Mouse (Mus musculus): ENCODE data around the gene Pnp2.
A peak's percentile ranks its signal among the peaks of the same experiment; 100 is the strongest.
"Not testable (repeated sequence)": the region's sequence is repeated elsewhere in the genome, so short reads cannot be mapped to it uniquely, and the experiment has no call there.

The Pnp2 gene

DNA sequence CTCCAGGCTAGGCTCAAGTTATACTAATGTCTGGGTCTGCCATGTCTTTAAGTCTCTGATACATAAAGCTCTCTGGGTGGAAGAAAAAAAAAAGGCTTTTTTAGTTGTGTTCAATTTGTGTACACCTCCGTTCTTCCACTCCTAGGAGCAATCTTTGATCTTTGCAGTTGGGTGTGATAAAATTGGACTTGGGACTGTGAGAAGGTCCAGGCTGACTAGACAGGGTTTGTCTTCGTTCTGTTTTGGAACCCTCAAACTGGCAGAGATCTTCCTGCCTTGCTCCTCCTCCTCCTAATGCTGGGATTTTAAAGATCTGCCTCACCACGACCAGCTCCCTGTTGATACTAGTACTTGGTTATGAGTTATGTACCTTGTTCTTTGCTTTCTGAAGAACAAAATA lies 1.4 kb downstream of the Pnp2 start:
- not testable (repeated sequence) for DNase-seq (ENCODE audit: low spot score)

DNA sequence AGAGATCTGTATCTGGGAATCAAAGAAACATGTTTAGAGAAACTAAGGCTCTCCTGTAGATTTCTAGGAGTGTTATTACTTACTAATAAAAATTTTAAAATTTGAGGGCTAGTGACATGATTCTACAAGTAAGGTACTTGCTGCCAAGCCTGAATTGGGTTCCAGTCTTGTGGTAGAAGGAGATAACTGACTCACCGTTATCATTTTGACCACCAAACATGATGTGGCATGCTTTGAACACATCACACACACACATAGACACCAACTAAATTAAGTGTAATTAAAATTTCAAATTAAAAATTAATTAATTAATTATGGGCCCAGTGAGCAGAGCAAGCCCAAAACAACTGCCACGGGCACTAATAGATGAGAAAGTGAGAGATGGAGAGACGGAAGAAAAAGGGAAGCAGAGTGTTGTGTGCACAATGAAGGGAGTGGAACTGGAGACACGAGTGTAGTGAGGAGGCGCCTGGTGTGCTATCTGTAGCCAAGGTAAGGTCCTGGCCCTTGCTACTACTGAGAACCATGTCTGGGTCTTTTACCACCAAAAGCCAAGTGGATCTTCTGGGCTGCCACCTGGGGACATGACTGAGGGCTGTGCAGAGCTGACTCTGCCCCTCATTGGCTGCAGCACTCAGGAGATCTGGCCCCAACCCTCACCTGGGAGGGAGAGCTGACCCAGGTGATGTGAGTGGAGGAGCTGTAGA lies 2.6 kb downstream of the Pnp2 start:
- DNase-seq (ENCODE audit: low spot score) = not testable (repeated sequence)

DNA sequence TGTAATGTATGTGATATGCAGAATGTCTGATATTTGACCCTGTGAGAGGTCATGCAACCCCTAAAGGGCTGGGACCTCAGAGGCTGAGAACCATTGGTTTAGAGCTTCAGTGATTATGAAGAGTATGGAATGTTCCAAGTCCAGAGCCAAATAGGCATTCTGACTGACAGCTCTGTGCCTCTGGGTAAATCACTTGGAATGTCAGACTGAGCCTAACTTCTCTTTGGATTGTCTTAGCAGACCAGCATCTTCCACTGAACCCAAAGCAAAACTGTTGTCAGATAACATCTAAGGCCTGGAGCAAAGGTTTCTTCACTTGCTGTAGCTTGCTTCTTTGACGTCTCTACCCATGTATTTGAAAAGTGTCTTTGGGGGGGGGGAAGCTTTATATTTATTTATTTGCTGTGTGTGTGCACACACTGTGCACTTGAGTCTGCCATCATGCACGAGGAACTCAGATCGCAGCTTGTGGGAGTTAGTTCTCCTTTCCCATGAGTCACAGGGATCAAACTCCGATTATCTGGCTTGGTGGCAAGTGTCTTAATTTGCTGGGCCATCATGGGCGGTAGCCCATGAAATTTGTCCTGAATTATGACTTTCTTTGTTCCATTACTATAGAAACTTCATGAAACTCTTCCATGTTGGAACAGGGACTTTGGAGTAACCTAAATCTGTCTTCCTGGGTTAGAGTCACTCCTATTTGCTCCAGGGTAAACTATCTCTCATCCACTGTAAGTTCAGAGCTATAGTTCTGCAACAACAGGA lies 12.6 kb downstream of the Pnp2 start:
- DNase-seq (ENCODE audit: low spot score) = no peak

GRCm38 (mm10) chr14:50969041-50969440 lies 13.2 kb downstream of the Pnp2 start:
- DNase-seq (ENCODE audit: low spot score) = no peak

GRCm38 (mm10) chr14:50969558-50970544 lies 14.1 kb downstream of the Pnp2 start:
- DNase-seq (ENCODE audit: low spot score) = peak; percentile 43

GRCm38 (mm10) chr14:50970822-50971221 lies 15.0 kb downstream of the Pnp2 start:
- DNase-seq (ENCODE audit: low spot score) = no peak

- not testable (repeated sequence) for DNase-seq (ENCODE audit: low spot score)
Measured at GRCm38 (mm10) chr14:50973054-50973453, 17.3 kb downstream of the Pnp2 start.

DNA sequence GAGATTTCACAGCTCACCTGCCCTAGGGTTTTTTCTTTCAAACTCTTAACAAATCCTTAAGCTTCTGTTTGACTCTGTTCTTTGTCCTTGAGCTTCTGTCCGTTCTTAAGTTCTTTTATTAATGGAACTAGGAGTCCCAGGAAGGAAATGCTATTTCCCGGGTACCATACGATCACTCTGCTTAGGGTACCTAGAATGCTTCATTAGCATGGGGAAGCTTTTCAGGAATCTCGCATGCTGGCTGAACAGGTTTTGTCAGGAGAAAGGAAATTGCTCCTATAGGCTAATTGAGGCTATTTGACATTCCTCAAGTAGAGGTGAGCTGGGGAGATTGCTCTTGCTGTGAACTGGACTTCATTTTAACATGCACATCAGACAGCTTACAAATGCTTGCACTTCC lies 17.9 kb downstream of the Pnp2 start:
- no peak for DNase-seq (ENCODE audit: low spot score)

- DNase-seq (ENCODE audit: low spot score) = no peak
Measured at GRCm38 (mm10) chr14:50975001-50975400, 19.2 kb downstream of the Pnp2 start.

DNA sequence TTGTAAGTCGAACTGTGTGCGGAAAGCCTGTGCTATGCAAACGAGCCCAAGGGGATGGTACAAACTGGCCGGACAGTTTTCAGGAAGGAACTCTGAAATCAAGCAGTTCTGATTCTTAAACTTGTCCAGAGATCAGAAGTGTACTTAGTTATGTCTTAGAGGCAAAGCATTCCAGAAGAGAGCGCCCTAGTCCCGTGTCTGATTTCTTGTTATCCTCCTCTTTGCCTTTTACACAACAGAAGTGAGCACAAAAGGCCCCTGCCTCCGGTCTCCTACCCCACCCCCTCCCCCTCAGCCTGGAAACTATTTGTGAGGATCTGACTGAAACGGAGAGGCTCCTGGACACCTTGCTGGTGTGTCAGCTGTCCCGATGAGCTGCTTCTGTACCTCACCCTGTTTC lies 20.9 kb downstream of the Pnp2 start:
- DNase-seq (ENCODE audit: low spot score) = no peak

DNA sequence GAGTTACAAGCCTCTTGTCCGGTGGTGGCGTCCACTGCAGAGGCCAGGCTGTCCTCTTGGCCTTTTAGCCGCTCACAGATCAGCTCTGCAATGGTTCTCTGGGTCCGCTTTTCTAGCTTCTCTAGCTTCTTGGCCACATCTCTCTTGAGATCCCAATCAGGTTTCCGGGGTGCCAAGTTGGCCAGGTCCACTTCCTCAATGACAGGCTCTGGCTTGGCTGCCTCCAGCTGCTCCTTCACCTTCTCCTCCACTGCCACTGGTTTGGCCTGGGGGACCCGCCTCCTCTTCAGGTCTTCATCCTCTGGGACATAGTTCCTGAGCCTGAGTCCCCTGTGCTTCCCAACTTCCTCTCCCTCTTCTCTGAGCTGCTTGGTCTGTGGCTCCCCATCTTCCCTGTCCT lies 22.7 kb downstream of the Pnp2 start:
- DNase-seq (ENCODE audit: low spot score) = not testable (repeated sequence)

DNA sequence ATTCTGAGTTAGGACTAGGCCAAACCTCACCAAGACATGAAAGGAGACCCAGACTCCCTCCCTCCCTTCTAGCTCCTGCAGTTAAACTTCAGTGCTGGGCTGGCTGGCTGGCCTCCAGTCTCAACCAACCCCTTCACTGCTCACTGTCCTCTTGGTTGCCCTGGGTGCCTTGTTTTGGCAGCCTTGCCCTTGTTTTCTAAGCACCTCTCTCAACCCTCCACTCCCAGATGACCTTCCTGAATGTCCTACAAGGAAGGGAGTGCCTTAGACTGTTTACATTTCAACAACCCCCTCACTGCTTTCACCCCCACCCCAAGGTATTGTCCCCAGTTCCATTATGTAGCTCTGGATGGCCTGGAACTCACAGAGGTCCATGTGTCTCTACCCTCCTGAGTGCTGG lies 23.8 kb downstream of the Pnp2 start:
- no peak for DNase-seq (ENCODE audit: low spot score)

DNA sequence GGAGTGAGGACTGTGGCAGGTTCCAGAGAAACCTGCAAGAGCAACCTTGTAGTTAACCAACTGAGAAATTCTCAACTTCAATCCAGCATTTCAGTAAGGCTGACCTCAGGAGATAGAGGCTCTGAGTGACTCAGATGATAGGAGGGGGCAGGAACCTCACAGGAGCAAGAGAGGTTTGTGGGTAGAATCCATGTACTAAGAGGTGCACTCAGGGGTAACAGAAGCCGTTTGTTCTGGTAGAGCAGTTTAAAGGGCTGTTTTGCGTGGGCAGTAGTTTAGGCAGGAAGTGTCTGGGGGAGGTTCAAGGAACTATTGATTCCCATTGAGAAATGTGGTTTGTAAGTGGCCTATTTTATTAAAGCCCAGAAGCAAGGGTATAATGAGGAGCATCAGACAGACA lies 25.4 kb downstream of the Pnp2 start:
- no peak for DNase-seq (ENCODE audit: low spot score)

GRCm38 (mm10) chr14:50981837-50982236 lies 26.0 kb downstream of the Pnp2 start:
- no peak for DNase-seq (ENCODE audit: low spot score)

GRCm38 (mm10) chr14:50987668-50988067 lies 31.9 kb downstream of the Pnp2 start:
- DNase-seq (ENCODE audit: low spot score) = no peak

DNA sequence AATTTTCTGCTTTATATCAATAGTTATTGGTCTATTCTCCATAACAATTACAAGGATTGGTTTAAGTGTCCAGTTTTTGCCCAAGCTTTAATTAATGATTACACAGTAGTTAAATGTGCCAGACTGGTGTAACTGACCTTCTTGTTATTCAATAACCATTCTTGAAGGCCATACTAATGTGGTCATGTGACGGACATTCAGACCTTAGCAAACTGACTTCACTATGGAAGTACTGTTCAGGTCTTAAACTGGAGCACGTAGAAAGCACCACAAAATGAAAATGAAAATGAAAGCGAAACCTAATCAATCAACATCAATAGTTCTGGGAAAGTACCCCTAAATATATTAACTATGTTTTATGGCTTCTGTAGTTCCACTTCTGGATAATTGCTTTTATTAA lies 35.2 kb downstream of the Pnp2 start:
- DNase-seq (ENCODE audit: low spot score) = no peak

- no peak for DNase-seq (ENCODE audit: low spot score)
Measured at GRCm38 (mm10) chr14:50997088-50997487, 41.3 kb downstream of the Pnp2 start.

DNA sequence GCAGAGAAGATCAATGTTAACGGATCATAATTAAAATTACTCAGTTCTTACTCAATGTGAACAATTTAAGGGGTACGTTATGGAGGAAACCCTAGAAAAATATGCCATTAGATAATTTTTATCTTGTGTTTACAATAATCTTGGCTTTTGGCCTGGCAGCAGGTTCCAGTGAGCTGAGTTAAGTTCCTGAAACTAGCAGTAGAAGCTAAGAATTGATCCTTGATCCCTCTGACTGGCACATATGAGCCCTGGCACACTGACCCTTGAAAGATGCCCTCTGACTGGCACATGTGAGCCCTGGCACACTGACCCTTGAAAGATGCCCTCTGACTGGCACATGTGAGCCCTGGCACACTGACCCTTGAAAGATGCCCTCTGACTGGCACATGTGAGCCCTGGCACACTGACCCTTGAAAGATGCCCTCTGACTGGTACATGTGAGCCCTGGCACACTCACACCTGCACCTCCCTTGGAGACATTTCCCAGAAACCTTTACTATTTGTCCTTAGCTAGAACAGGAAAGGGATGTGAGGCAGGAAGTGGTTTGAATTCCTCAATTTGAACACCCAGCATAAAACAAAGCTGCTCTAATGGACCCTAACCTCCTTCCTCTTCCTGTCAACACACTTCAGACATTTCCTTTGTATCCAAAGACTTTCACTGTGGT lies 42.3 kb downstream of the Pnp2 start:
- no peak for DNase-seq (ENCODE audit: low spot score)

DNA sequence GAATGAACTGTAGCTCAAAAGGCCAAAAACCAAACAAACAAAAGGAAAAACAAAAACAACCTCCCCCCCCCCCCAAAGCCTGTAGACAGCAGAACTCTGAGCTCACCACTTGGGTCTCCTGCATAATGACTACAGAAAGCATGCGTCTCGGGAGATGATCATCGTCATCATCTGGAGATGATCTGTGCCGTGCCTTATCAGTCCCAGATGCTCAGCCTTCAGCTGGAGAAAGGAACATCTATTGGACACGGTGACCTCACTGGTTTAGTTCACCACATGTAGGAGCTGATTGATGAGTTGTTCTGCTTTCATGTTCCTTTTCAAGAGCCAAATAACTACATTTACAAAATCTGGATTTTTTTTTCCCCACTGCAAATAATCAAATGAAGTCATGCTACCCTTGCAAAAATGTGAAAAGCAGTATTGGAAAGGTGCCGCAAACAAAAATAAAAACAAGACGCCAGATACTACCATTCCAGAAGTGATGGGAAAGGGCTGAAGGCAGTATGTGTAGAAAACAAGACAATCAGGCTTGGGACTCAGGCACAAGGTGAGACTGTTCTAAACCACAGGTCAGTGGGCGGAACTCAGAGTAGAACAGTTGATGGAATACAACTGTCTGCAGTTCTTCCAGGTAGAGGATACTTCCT lies 51.5 kb downstream of the Pnp2 start, which contains the start of gene Rnase10:
Gene Rnase10 (plus strand): TSS at position 600 of the 650 bp plus-strand sequence.
- no peak for DNase-seq (ENCODE audit: low spot score)

- DNase-seq (ENCODE audit: low spot score) = no peak
Measured at GRCm38 (mm10) chr14:51007914-51008713, 52.3 kb downstream of the Pnp2 start.
